Mouse (Mus musculus) CD8-positive naive resting alpha-beta T cell, adult 57 days (primary cell): ENCODE data around the gene Rgs5. TPM values are rescaled to one million over a fixed set of nuclear protein-coding genes. Genes with fewer than 3 reads are reported as not detected.

Experiments used
- total RNA-seq: library from RNA; stranded (reverse); gene quantifications from one replicate; pipeline ENCODE4 v1.2.4, GENCODE M21; 2023

The Rgs5 gene
- total RNA-seq, result not detected

GRCm38 (mm10) chr1:169655256-169655655 is at the start of gene Rgs5:
Gene Rgs5, plus strand, starts transcription at chr1:169655501.

Other genes starting within 250 kb of the Rgs5 start
- 0.83 TPM for gene Nuf2, start 124.0 kb upstream of the Rgs5 start, total RNA-seq
- not detected for gene Rgs4, start 92.1 kb downstream of the Rgs5 start, total RNA-seq